Mouse (Mus musculus) kidney, adult 2 months (tissue): ENCODE results near the gene Hdgfl3. TPM values are rescaled to one million over a fixed set of nuclear protein-coding genes. Genes with fewer than 3 reads are reported as not detected.

ENCODE experiments used
- DNase-seq: peaks from one replicate; pipeline ENCODE4 v3.0.0; 2021
- H3K27ac ChIP-seq: fragments of 200-500 bp; 2 replicates; pipeline ENCODE4 v1.5.1; 2012; ENCODE audit warnings: low read depth, low read length, control low read depth, inconsistent platforms; ENCODE audit not compliant: insufficient read depth
- H3K27me3 ChIP-seq: fragments of 200-500 bp; replicated peaks from 2 replicates; pipeline ENCODE4 v1.6.1; 2012; ENCODE audit warnings: mild to moderate bottlenecking, moderate library complexity, low read length, inconsistent platforms; ENCODE audit not compliant: control insufficient read depth, insufficient read depth
- H3K36me3 ChIP-seq: fragments of 200-500 bp; 2 replicates; pipeline ENCODE4 v1.6.1; 2012; ENCODE audit warnings: mild to moderate bottlenecking, moderate library complexity, low read length, inconsistent platforms; ENCODE audit not compliant: control insufficient read depth, insufficient read depth
- H3K4me1 ChIP-seq: fragments of 200-500 bp; 2 replicates; pipeline ENCODE4 v1.6.1; 2011; ENCODE audit warnings: low read length; ENCODE audit not compliant: control insufficient read depth, insufficient read depth
- H3K4me3 ChIP-seq: fragments of 200-500 bp; 2 replicates; pipeline ENCODE4 v1.5.1; 2011; ENCODE audit warnings: mild to moderate bottlenecking, low read depth, low read length, control low read depth; ENCODE audit not compliant: insufficient read depth
- CTCF ChIP-seq: fragments of 200-500 bp; conservative IDR thresholded peaks from 2 replicates; pipeline ENCODE4 v1.5.1; 2011; ENCODE audit warnings: low read depth, mild to moderate bottlenecking, control low read depth, low read length, moderate library complexity, mixed read lengths; ENCODE audit not compliant: insufficient read depth, insufficient read length
- POLR2A ChIP-seq: fragments of 200-500 bp; IDR thresholded peaks from one replicate; pipeline ENCODE4 v1.6.1; 2011; ENCODE audit warnings: low read depth, low read length, control low read depth
- WGBS: fragments of 180-500 bp; shearing (Covaris S2); methylation state at CpG from one replicate; pipeline ENCODE4 v1.1.7; 2018; 5-methylcytosine and 5-hydroxymethylcytosine counted together
- polyA plus RNA-seq: library from polyadenylated mRNA; depleted of rRNA; stranded (reverse); fragments of >200 nt; gene quantifications from 2 replicates; pipeline ENCODE4 v1.2.3, GENCODE M21; 2012

Hdgfl3 gene
- polyA plus RNA-seq, 1 experiment: 1.5 TPM

DNA sequence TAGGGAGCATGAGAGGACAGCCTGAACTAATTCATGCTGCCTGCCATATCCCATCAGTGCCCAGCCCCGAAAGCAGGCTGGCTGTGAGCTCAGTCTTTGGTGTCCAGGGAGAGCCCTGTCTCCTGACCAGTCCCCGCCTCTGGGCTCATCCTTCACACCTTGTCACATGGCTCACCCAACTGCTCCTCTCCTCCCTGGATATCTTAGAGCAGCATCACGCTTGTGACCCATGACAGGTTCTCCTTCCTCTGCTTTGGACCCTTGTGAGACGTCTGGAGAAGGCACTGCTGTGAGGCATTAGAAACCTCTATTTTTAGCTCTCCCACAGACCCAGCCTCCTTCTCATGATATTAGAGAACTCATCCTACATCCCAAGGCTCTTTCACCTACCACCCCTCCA lies 72.4 kb downstream of the Hdgfl3 start:
- Histone ChIP-seq H3K27ac (no peak overlapping the region), H3K4me1 (no peaks in the 10 kb centered on the region), H3K4me3 (no peak overlapping the region), H3K36me3 (no peaks in the 10 kb centered on the region), H3K27me3 (no peaks in the 10 kb centered on the region)
- no peak for TF ChIP-seq CTCF
- no peak for TF ChIP-seq POLR2A
- no peak for DNase-seq
- 78% methylated on average over 4 of the region's 4 CpGs for WGBS

DNA sequence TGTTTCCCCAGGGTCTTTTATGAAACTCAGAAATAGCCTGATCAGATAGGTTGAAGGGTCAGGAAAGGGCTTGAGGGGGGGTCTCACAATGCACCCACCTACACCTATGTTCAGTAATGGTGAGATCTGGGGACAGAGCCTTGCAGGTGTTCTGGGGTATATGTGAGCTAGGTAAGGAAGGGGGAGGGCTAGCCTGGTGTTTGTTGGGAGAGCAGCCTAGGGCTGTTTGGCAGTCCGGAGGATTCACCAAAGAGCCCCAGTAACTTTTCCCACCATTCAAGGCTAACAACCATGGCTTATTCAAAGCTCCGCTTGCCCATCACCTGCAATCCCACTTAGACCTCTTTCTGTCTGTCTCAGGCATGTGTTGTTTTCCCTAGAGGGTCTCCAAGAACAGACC lies 72.8 kb downstream of the Hdgfl3 start:
- WGBS: 94% methylated on average over 2 of the region's 2 CpGs
- TF ChIP-seq POLR2A (no peak), CTCF (no peak)
- H3K4me1 ChIP-seq: no peaks in the 10 kb centered on the region

GRCm38 (mm10) chr7:81860996-81861395 lies 73.3 kb downstream of the Hdgfl3 start:
- Histone ChIP-seq H3K4me1 (no peaks in the 10 kb centered on the region), H3K36me3 (no peaks in the 10 kb centered on the region), H3K4me3 (no peak overlapping the region), H3K27ac (no peak overlapping the region), H3K27me3 (no peaks in the 10 kb centered on the region)
- WGBS: 48% methylated on average over 5 of the region's 5 CpGs
- TF ChIP-seq CTCF (no peak), POLR2A (no peak)
- DNase-seq: no peak

More for the DNA sequence above, 72.8 kb downstream of the Hdgfl3 start:
- Histone ChIP-seq H3K4me3 (no peak overlapping the region), H3K27me3 (no peaks in the 10 kb centered on the region), H3K36me3 (no peaks in the 10 kb centered on the region), H3K27ac (no peak overlapping the region)
- DNase-seq: no peak

- Histone ChIP-seq H3K27ac (peak overlapping the region; percentile 43; the same call in 1 of the 2 replicates), H3K27me3 (no peaks in the 10 kb centered on the region), H3K4me1 (no peaks in the 10 kb centered on the region), H3K4me3 (peak overlapping the region; percentile 41), H3K36me3 (no peaks in the 10 kb centered on the region)
- DNase-seq: peak; percentile 39
- TF ChIP-seq CTCF (no peak), POLR2A (no peak)
- WGBS: 35% methylated on average over 11 of the region's 11 CpGs
Measured at GRCm38 (mm10) chr7:81860071-81860470, 74.2 kb downstream of the Hdgfl3 start.

GRCm38 (mm10) chr7:81858968-81859721 lies 75.1 kb downstream of the Hdgfl3 start, which contains the start of gene Tm6sf1:
TSS of gene Tm6sf1 (plus strand) at chr7:81859001.
- H3K4me3 ChIP-seq: peak within 1 kb of the TSS; percentile 47
- no peaks in the 10 kb centered on the region for H3K4me1 ChIP-seq
- no peaks in the 10 kb centered on the region for H3K27me3 ChIP-seq
- H3K36me3 ChIP-seq: no peaks in the 10 kb centered on the region
- 1% methylated on average over 64 of the region's 64 CpGs for WGBS
- TF ChIP-seq POLR2A (no peak), CTCF (no peak)
- no peak within 1 kb of the TSS for H3K27ac ChIP-seq
- DNase-seq: peak; percentile 52

DNA sequence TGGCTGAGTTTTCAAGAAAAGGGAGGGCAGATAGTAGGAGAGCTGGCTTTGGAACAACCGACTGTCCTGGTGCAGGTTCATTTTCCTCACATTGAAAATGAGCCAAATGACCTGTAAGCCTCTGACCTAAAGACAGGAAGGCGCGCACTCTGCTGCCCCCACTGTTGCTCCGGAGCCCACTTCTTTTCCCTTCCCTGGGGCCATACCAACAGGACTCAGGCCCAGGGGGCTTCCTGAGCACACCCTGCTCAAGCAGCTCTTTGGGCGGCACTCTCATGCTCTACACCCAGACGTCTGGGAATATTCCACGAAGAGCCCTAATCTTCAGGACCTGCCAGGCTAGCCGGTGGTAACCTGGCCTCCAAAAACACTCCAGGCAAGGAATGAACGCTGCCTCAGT lies 76.0 kb downstream of the Hdgfl3 start:
- H3K36me3 ChIP-seq: no peaks in the 10 kb centered on the region
- no peak for TF ChIP-seq POLR2A
- no peak for TF ChIP-seq CTCF
- no peaks in the 10 kb centered on the region for H3K4me1 ChIP-seq
- H3K27ac ChIP-seq: no peak overlapping the region
- 26% methylated on average over 9 of the region's 9 CpGs for WGBS
- H3K4me3 ChIP-seq: no peak overlapping the region
- no peaks in the 10 kb centered on the region for H3K27me3 ChIP-seq
- no peak for DNase-seq

- TF ChIP-seq CTCF: no peak
- no peak for TF ChIP-seq POLR2A
- no peaks in the 10 kb centered on the region for H3K36me3 ChIP-seq
- H3K27me3 ChIP-seq: no peaks in the 10 kb centered on the region
- peaks cover 3% of the 10 kb centered on the region; the same call in 1 of the 2 replicates for H3K4me1 ChIP-seq
- no peak overlapping the region for H3K27ac ChIP-seq
- 70% methylated on average over 4 of the region's 4 CpGs for WGBS
- no peak overlapping the region for H3K4me3 ChIP-seq
- no peak for DNase-seq
Measured at GRCm38 (mm10) chr7:81856221-81856620, 78.1 kb downstream of the Hdgfl3 start.

GRCm38 (mm10) chr7:81855694-81856093 lies 78.6 kb downstream of the Hdgfl3 start, which contains the start of gene Gm10160:
TSS of gene Gm10160 (minus strand) at chr7:81855794.
- Histone ChIP-seq H3K27ac (no peak within 1 kb of the TSS), H3K4me3 (no peak within 1 kb of the TSS)

More at GRCm38 (mm10) chr7:81855694-81856093, 78.6 kb downstream of the Hdgfl3 start, which contains the start of gene Gm10160:
- 93% methylated on average over 1 of the region's 1 CpGs for WGBS
- DNase-seq: no peak
- Histone ChIP-seq H3K27me3 (no peaks in the 10 kb centered on the region), H3K4me1 (peaks cover 3% of the 10 kb centered on the region; the same call in 1 of the 2 replicates), H3K36me3 (no peaks in the 10 kb centered on the region)
- TF ChIP-seq POLR2A (no peak), CTCF (no peak)
